Mouse (Mus musculus) kidney, adult 2 months (tissue): ENCODE measurements at regions not wholly inside any gene's neighbourhood (a gene's known extent, or its start where the extent isn't known, plus 50 kb on each side); places are given as distances from the start of the nearest gene placed in this dataset.

ENCODE experiments used
- CTCF ChIP-seq: fragments of 200-500 bp; conservative IDR thresholded peaks from 2 replicates; pipeline ENCODE4 v1.5.1; 2011; ENCODE audit warnings: low read depth, mild to moderate bottlenecking, control low read depth, low read length, moderate library complexity, mixed read lengths; ENCODE audit not compliant: insufficient read depth, insufficient read length
- POLR2A ChIP-seq: fragments of 200-500 bp; IDR thresholded peaks from one replicate; pipeline ENCODE4 v1.6.1; 2011; ENCODE audit warnings: low read depth, low read length, control low read depth

- no peak for TF ChIP-seq CTCF
- TF ChIP-seq POLR2A, result no peak
Measured at GRCm38 (mm10) chr10:126652693-126653092, 248.5 kb downstream of the Atp23 start.
